ENCODE assay signal across 20 mouse cellular contexts in the genomic region with DNA sequence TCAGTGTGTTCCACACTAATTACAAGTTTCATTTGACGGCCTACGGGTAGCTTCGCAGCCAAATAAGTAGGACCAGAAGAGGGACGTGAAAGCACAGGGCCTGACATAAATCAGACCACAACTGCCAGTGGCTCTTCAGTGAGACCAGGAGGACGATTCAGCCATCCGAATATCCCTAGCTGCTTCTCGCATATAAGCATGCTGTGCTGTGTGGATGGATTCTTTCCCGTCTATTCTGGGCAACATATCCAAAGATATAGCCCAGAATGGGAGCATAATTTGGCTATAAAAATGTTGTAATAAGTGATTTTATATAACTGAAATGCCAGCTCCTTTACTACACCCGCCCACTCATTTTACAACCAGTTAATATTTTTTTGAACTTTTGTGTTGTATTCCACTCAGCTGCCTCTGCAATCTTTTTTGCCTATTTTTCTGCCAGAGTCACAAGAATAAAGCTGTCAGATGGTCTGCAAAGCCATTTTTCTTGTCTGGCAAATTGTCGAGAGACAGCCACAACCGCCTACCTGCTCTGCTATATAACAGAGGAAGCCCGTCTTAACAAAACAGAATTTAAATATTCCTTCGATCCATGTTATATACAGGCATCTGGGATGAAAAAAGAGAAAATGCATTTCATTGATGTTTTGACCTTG. TPM values are rescaled to one million over a fixed set of nuclear protein-coding genes. Genes with fewer than 3 reads are reported as not detected.
"Had no signal": no experiment of that assay in that cellular context is flagged by ENCODE, and none has a peak within 500 bp of the region (broad histone marks: within the 10 kb centered on the region; RNA-seq: fewer than 3 reads in every experiment).

No protein-coding gene starts in this region.

- H3K27me3 ChIP-seq: kidney, embryonic 15.5 days; limb, embryonic 12.5 days; liver, embryonic 13.5 days; lung, embryonic 15.5 days; megakaryocyte, embryonic 14.5 days; midbrain, embryonic 15.5 days had no signal

- H3K4me3 ChIP-seq: kidney, embryonic 15.5 days; layer of hippocampus, adult 2 months; limb, embryonic 12.5 days; liver, embryonic 13.5 days; lung, embryonic 15.5 days; megakaryocyte, embryonic 14.5 days; midbrain, embryonic 15.5 days had no signal

- DNase-seq: kidney, postnatal 25 days; liver; liver, embryonic 13.5 days; liver, postnatal 0 days; lung, postnatal 14 days; thymus, postnatal 4 days had no signal

- H3K4me2 ChIP-seq: kidney, embryonic 15.5 days; limb, embryonic 12.5 days; liver, embryonic 13.5 days; lung, embryonic 15.5 days; midbrain, embryonic 11.5 days; midbrain, embryonic 15.5 days had no signal

- H3K9ac ChIP-seq: kidney, embryonic 15.5 days; limb, embryonic 12.5 days; liver, embryonic 13.5 days; liver, postnatal 0 days; lung, embryonic 15.5 days; midbrain, embryonic 15.5 days had no signal

- H3K4me1 ChIP-seq: kidney, embryonic 15.5 days; limb, embryonic 12.5 days; liver, embryonic 13.5 days; lung, embryonic 15.5 days; megakaryocyte, embryonic 14.5 days; midbrain, embryonic 15.5 days had no signal

- ATAC-seq: intestine, embryonic 16.5 days; liver, postnatal 0 days; midbrain, embryonic 15.5 days had no signal

- H3K27ac ChIP-seq: kidney, embryonic 15.5 days; layer of hippocampus, adult 2 months; limb, embryonic 12.5 days; liver, embryonic 13.5 days; lung, embryonic 15.5 days; macrophage; midbrain, embryonic 15.5 days; stomach, postnatal 0 days had no signal

- H3K9me3 ChIP-seq: kidney, embryonic 15.5 days; limb, embryonic 12.5 days; liver, embryonic 13.5 days; lung, embryonic 15.5 days; midbrain, embryonic 15.5 days had no signal

- H3K36me3 ChIP-seq: kidney, embryonic 15.5 days; limb, embryonic 12.5 days; liver, embryonic 13.5 days; lung, embryonic 15.5 days; midbrain, embryonic 15.5 days had no signal

RNA-seq across cellular contexts. Expression of gene Gm10234, which starts 55.8 kb away (rescaled TPM):
- total RNA-seq: layer of hippocampus, adult 2 months; left cerebral cortex, postnatal 36 days; monocyte, adult 5-6 weeks; neutrophil, adult 5-6 weeks had no signal
- polyA plus RNA-seq: intestine, embryonic 16.5 days; kidney, adult 2 months; kidney, embryonic 15.5 days; limb, embryonic 12.5 days; liver, embryonic 13.5 days; liver, postnatal 0 days; lung, embryonic 15.5 days; macrophage; midbrain, embryonic 11.5 days; midbrain, embryonic 15.5 days; stomach, postnatal 0 days had no signal
